Mouse (Mus musculus): Measurements from ENCODE around the gene Gtpbp1.

GRCm38 (mm10) chr15:79694512-79694911 is 3.9 kb downstream of the Gtpbp1 start:
- no peak for TF ChIP-seq CTCF (IDR thresholded peaks at IDR 0.05)
- no peak for TF ChIP-seq POLR2A (IDR thresholded peaks at IDR 0.05; ENCODE audit: insufficient read depth, low read depth, low read length)
- no peak for TF ChIP-seq EP300 (IDR thresholded peaks at IDR 0.05; ENCODE audit: insufficient read depth, low read depth, low read length)
